Mouse (Mus musculus) hindbrain, embryonic 14.5 days (tissue): Measurements from ENCODE around the gene Ass1. TPM values are rescaled to one million over a fixed set of nuclear protein-coding genes. Genes with fewer than 3 reads are reported as not detected.

Experiments used
- ATAC-seq: fragments of 200-750 bp; cut with Nextera tagmentation; 2 replicates; pipeline ENCODE4 v1.8.0; 2017; ENCODE audit warnings: moderate number of reproducible peaks, mild to moderate bottlenecking, moderate TSS enrichment, moderate library complexity; ENCODE audit not compliant: low FRiP score
- DNase-seq: peaks from one replicate; pipeline ENCODE4 v3.0.0-alpha.2; 2015; ENCODE audit warnings: low spot score
- H3K27ac ChIP-seq: fragments of 300-500 bp; sonication (generic); 2 replicates; pipeline ENCODE4 v1.5.1; 2014; ENCODE audit warnings: mild to moderate bottlenecking, moderate library complexity
- H3K27me3 ChIP-seq: fragments of 300-500 bp; sonication (generic); 2 replicates; pipeline ENCODE4 v1.6.1; 2014; ENCODE audit warnings: mild to moderate bottlenecking, low read length, mixed read lengths; ENCODE audit not compliant: control insufficient read depth, insufficient read depth
- H3K36me3 ChIP-seq: fragments of 300-500 bp; sonication (generic); replicated peaks from 2 replicates; pipeline ENCODE4 v1.6.1; 2014; ENCODE audit not compliant: control insufficient read depth, insufficient read depth
- H3K4me1 ChIP-seq: fragments of 300-500 bp; sonication (generic); replicated peaks from 2 replicates; pipeline ENCODE4 v1.6.1; 2014; ENCODE audit warnings: antibody characterized with exemption, low read length, mixed read lengths; ENCODE audit not compliant: control insufficient read depth, insufficient read depth
- H3K4me2 ChIP-seq: fragments of 300-500 bp; sonication (generic); replicated peaks from 2 replicates; pipeline ENCODE4 v1.6.1; 2014; ENCODE audit warnings: mild to moderate bottlenecking, moderate library complexity
- H3K4me3 ChIP-seq: fragments of 300-500 bp; sonication (generic); replicated peaks from 2 replicates; pipeline ENCODE4 v1.5.1; 2014; ENCODE audit warnings: mild to moderate bottlenecking, low read length
- H3K9ac ChIP-seq: fragments of 300-500 bp; sonication (generic); 2 replicates; pipeline ENCODE4 v1.6.1; 2014
- H3K9me3 ChIP-seq: fragments of 300-500 bp; sonication (generic); 2 replicates; pipeline ENCODE4 v1.6.1; 2016; ENCODE audit warnings: low read length; ENCODE audit not compliant: control insufficient read depth
- WGBS: fragments of 180-500 bp; shearing (Covaris S2); extraction: QIAGEN DNeasy Blood & Tissue Kit; methylation state at CpG from one replicate; pipeline ENCODE4 v1.1.7; 2014; 5-methylcytosine and 5-hydroxymethylcytosine counted together
- polyA plus RNA-seq: library from polyadenylated mRNA; unstranded; fragments of >200 nt; fragmentation: Nextera tagmentation; extraction: Ambion mirVana; gene quantifications from 2 replicates; pipeline ENCODE4 v1.2.1, GENCODE M21; 2014

Ass1 gene
- polyA plus RNA-seq, 1 experiment from 2014 or later, result 6.1 TPM

DNA sequence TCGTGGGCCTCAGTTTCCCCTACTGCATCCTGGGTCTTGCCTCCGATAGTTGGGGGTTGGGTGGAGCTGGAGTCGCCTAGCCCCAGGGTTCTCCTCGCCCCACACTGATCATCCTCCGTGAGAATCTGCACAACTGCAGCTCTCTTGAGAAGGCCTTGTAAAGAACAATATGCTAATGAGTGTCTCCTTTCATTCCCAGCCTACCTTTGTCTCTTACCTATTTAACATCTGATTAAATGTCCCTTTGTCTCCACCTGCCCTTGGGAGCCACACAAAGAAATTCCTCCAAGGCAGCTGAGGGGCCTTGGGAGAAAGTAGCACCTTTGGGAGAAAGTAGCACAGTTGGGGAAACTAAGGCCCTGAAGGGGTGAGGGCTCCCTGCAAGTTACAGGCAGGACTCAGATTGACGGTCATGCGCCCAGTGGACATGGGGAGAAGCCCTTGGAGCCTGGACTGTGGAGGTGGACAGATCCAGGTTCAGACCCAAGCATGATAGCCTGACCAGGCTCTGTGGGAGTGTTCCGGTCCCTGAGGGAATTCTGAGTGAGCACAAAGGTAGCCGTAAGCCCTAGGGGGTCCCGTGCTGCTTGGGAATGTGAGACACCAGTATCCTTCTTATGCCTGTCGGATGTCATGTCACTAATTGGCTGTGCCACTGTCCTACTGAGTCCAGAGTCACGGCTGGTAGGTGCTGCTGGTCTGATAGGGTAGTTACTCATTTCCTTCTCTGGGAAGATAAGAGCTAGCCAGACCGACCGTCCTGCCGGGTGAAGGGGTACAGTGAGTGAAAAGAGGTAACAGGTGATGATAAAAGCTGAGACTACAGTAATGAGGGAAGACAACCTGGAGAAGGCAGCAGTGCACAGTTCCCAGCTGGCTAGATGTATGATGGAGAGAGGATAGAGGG is 32.9 kb downstream of the Ass1 start:
- Histone ChIP-seq H3K9me3 (no peaks in the 10 kb centered on the region), H3K27ac (no peak overlapping the region), H3K36me3 (no peaks in the 10 kb centered on the region), H3K4me1 (peaks cover 37% of the 10 kb centered on the region), H3K27me3 (peaks cover 83% of the 10 kb centered on the region), H3K4me3 (no peak overlapping the region), H3K9ac (no peak overlapping the region), H3K4me2 (no peak overlapping the region)
- 49% methylated on average over 15 of the region's 15 CpGs for WGBS
- DNase-seq (no peak), ATAC-seq (no peak)

DNA sequence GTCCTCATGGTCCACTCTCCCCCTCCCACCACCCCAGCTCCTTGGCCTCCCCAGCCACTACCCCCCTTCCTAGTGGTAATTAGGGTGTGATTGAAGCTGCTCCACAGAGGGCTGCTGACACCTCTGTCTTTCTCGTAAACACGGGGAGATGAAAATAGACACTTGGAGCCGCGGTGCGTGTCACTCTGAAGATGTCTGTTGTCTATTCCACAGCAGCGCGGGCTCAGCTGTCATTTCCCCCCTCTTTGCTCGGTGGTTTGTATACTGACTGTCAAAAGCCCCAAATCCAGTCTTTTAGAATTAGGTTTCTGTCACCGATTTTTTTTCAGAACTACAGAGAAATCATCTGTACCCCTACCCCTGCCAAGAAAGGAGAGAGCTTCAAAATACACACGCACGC is 35.5 kb downstream of the Ass1 start:
- no peak overlapping the region for H3K4me3 ChIP-seq

DNA sequence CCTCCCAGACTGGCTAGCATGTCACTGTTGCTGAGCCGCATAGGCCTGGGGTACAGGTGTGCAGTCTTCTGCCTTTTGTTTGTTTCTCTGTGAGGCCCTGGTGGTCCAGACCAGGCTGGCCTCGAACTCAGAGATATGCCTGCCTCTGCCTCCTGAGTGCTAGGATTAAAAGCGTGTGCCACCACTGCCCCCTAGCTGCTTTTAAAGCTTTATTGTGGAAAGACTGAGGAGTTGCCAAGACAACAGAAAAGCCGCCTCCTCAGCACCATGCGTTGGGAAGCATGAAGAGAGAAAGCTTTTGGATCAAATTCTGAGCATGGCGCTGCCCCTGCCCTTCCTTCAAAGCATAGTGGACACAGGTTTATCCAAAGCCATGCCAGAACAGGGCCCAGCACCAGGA is 38.8 kb downstream of the Ass1 start:
- Histone ChIP-seq H3K27ac (no peak overlapping the region), H3K4me1 (peaks cover 11% of the 10 kb centered on the region), H3K36me3 (no peaks in the 10 kb centered on the region), H3K4me2 (no peak overlapping the region), H3K9me3 (no peaks in the 10 kb centered on the region), H3K4me3 (no peak overlapping the region), H3K27me3 (peaks cover 71% of the 10 kb centered on the region), H3K9ac (no peak overlapping the region)
- WGBS, result 86% methylated on average over 6 of the region's 6 CpGs
- ATAC-seq (no peak), DNase-seq (no peak)

More for the DNA sequence above, 35.5 kb downstream of the Ass1 start:
- Histone ChIP-seq H3K4me1 (peaks cover 14% of the 10 kb centered on the region), H3K9ac (no peak overlapping the region), H3K36me3 (no peaks in the 10 kb centered on the region), H3K27me3 (peaks cover 82% of the 10 kb centered on the region), H3K9me3 (no peaks in the 10 kb centered on the region), H3K4me2 (no peak overlapping the region; the same call in 1 of the 2 replicates), H3K27ac (no peak overlapping the region)
- DNase-seq, result no peak
- no peak for ATAC-seq
- WGBS, result 41% methylated on average over 11 of the region's 11 CpGs

- Histone ChIP-seq H3K4me3 (no peak overlapping the region), H3K4me1 (no peaks in the 10 kb centered on the region), H3K9ac (no peak overlapping the region), H3K27ac (no peak overlapping the region), H3K4me2 (no peak overlapping the region), H3K27me3 (peaks cover 54% of the 10 kb centered on the region), H3K9me3 (peaks cover 8% of the 10 kb centered on the region), H3K36me3 (no peaks in the 10 kb centered on the region)
- ATAC-seq (no peak), DNase-seq (no peak)
- 79% methylated on average over 6 of the region's 6 CpGs for WGBS
These were observed 41.3 kb downstream of the Ass1 start for GRCm38 (mm10) chr2:31511316-31511715.

DNA sequence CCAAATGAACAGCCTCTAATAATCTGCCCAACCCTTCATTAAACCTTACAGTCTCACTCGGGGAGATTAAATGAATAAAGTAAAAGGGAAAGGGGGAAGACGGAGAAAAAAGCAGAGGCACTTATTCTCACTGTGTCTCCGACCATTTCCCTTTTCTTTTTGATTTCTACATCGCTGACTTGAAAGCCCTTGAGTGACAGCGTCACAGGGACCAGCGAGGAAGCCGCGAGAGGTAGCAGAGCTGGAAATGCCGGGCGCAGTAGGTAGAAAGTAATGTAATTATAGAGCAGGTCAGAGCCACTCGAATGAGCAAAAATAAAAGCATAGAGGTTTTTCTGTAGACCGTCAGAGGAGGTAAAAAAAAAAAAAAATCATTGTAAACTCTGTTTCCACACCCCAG is 46.5 kb downstream of the Ass1 start:
- no peak overlapping the region for H3K27ac ChIP-seq
- ATAC-seq, result no peak
- no peak overlapping the region for H3K4me3 ChIP-seq
- H3K9ac ChIP-seq, result no peak overlapping the region
- peaks cover 8% of the 10 kb centered on the region for H3K9me3 ChIP-seq
- H3K27me3 ChIP-seq, result peaks cover 23% of the 10 kb centered on the region
- WGBS, result 65% methylated on average over 12 of the region's 12 CpGs
- no peak for DNase-seq
- no peak overlapping the region for H3K4me2 ChIP-seq
- no peaks in the 10 kb centered on the region for H3K36me3 ChIP-seq
- H3K4me1 ChIP-seq, result no peaks in the 10 kb centered on the region

DNA sequence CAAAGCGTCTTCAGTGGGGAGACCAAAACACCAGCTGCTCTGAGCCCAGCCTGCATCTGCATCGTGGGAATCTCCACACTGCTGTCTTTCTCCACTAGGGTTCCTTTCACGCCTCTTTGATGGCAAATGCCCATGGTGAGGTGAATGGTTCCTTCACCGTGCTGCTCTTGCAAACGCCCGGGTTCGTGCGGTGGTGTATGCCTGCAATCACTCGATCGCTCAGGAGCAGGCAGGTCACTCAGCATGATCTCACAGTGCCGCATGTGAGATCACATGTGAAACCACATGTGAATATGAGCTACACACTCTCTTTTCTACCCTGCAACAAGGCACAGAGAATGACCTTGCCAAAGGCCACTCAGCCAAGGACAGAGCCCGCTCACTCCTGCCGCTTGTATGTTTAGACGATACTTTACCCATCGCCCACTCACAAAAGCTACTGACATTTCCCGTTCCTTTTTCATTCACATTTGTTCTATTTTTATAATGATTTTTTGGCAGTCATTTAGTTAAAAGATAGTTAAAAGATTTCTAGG is 51.9 kb downstream of the Ass1 start:
- no peaks in the 10 kb centered on the region for H3K4me1 ChIP-seq
- H3K9me3 ChIP-seq, result no peaks in the 10 kb centered on the region
- H3K27ac ChIP-seq, result no peak overlapping the region
- H3K4me2 ChIP-seq, result no peak overlapping the region
- no peak overlapping the region for H3K9ac ChIP-seq
- peaks cover 22% of the 10 kb centered on the region; the same call in 1 of the 2 replicates for H3K27me3 ChIP-seq
- no peaks in the 10 kb centered on the region for H3K36me3 ChIP-seq
- DNase-seq (no peak), ATAC-seq (no peak)
- no peak overlapping the region for H3K4me3 ChIP-seq
- WGBS, result 81% methylated on average over 16 of the region's 16 CpGs

- Histone ChIP-seq H3K9ac (no peak overlapping the region), H3K4me1 (no peaks in the 10 kb centered on the region)
- 81% methylated on average over 5 of the region's 5 CpGs for WGBS
These were observed 54.6 kb downstream of the Ass1 start for GRCm38 (mm10) chr2:31524641-31525040.

DNA sequence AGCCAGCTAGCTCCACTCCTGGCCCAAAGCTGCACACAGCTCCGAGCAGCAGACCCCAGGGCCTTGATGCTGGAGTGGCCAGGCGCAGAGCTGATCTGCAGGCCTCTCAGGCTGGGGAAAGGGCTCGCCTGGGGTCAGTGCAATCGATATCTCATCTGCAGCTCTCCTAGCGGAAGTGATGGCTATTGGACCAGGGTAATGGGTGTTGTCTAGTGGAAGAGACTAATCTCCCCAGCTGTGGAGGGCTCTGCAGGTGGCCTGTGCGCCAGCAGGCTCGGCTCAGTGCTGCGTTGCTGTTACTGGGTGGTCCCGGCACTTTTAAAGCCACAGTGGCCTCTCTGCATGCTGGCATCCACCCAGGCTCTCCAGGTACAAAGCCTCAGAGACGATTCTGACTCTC is 55.8 kb downstream of the Ass1 start:
- Histone ChIP-seq H3K9me3 (no peaks in the 10 kb centered on the region), H3K9ac (no peak overlapping the region), H3K4me1 (no peaks in the 10 kb centered on the region), H3K27me3 (peaks cover 17% of the 10 kb centered on the region; the same call in 1 of the 2 replicates), H3K27ac (no peak overlapping the region), H3K36me3 (no peaks in the 10 kb centered on the region), H3K4me2 (no peak overlapping the region), H3K4me3 (no peak overlapping the region)
- whole genome bisulfite sequencing, result 30% methylated on average over 10 of the region's 10 CpGs
- ATAC-seq (no peak), DNase-seq (no peak)

More at GRCm38 (mm10) chr2:31524641-31525040, 54.6 kb downstream of the Ass1 start:
- Histone ChIP-seq H3K27ac (no peak overlapping the region), H3K4me2 (no peak overlapping the region), H3K27me3 (peaks cover 17% of the 10 kb centered on the region; the same call in 1 of the 2 replicates), H3K9me3 (no peaks in the 10 kb centered on the region), H3K36me3 (no peaks in the 10 kb centered on the region), H3K4me3 (no peak overlapping the region)
- ATAC-seq (no peak), DNase-seq (no peak)

DNA sequence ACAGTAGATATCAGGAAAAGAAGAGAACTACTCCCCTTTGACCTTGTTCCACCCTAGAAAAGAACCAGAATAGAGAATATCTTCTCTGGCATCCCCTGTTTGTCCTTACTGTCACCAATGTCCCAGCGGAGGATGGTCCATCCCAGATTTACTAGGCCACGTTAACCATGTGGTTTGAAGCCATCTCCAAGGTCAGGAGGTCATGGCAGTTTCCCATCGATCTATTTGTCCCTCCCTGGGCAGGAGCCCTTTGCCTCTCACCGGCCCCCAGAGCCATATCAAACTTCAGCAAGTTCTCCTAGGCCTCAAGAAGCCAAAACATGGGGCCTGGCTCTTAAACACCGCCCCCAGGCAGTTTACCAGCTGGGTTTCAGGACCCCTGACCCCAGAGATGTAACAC is 60.2 kb downstream of the Ass1 start:
- H3K9ac ChIP-seq, result no peak overlapping the region
- H3K9me3 ChIP-seq, result no peaks in the 10 kb centered on the region
- no peak overlapping the region for H3K4me3 ChIP-seq
- peaks cover 6% of the 10 kb centered on the region; the same call in 1 of the 2 replicates for H3K27me3 ChIP-seq
- no peaks in the 10 kb centered on the region for H3K4me1 ChIP-seq
- DNase-seq (no peak), ATAC-seq (no peak)
- no peak overlapping the region for H3K4me2 ChIP-seq
- no peak overlapping the region for H3K27ac ChIP-seq
- no peaks in the 10 kb centered on the region for H3K36me3 ChIP-seq
- 63% methylated on average over 5 of the region's 5 CpGs for WGBS
